8 mouse cellular contexts compared by ENCODE assay signal in genomic region chr13:109439436-109440161, GRCm38 (mm10).
A peak's percentile ranks its signal among the peaks of the same experiment; 100 is the strongest.
DNase-seq lines count a peak whose midpoint lies in the region; ATAC-seq and TF ChIP-seq lines count a peak whose summit lies in the region.

No protein-coding gene starts in this region.

- no peak for TF ChIP-seq CTCF in kidney, adult 2 months (conservative IDR thresholded peaks at IDR 0.05; ENCODE audit: insufficient read depth, insufficient read length, low read depth, low read length)

- no peak for TF ChIP-seq POLR2A in kidney, adult 2 months (IDR thresholded peaks at IDR 0.05; ENCODE audit: low read depth, low read length)

- no peak overlapping the region for H3K9ac ChIP-seq in embryonic facial prominence, embryonic 14.5 days (ENCODE audit: low read depth, low read length)
- peak overlapping the region; percentile 63; the same call in 1 of the 2 replicates for H3K9ac ChIP-seq in midbrain, embryonic 12.5 days (replicated peaks)

- peak; percentile 7 for DNase-seq in embryo, embryonic 11 days
- no peak for DNase-seq in embryo, embryonic 10 days (ENCODE audit: low spot score)
- DNase-seq in embryonic facial prominence, embryonic 14.5 days (ENCODE audit: low spot score) = no peak
- peak; percentile 91 for DNase-seq in kidney, adult 2 months
- no peak for DNase-seq in spleen, adult 18-20 months
- DNase-seq in natural killer cell, adult 2 months (ENCODE audit: low spot score in 2 of 2) = no peak
- DNase-seq in thymus, postnatal 36 days = no peak

- H3K4me2 ChIP-seq in embryonic facial prominence, embryonic 14.5 days (ENCODE audit: low read depth, low read length) = peak overlapping the region; percentile 81
- H3K4me2 ChIP-seq in midbrain, embryonic 12.5 days (replicated peaks) = peak overlapping the region; percentile 57

- ATAC-seq in embryonic facial prominence, embryonic 14.5 days (ENCODE audit: low read depth) = no peak
- no peak for ATAC-seq in midbrain, embryonic 12.5 days (ENCODE audit: low FRiP score, low read depth)

- H3K9me3 ChIP-seq in embryonic facial prominence, embryonic 14.5 days (ENCODE audit: control insufficient read depth, low read length) = no peaks in the 10 kb centered on the region
- no peaks in the 10 kb centered on the region for H3K9me3 ChIP-seq in midbrain, embryonic 12.5 days

- no peaks in the 10 kb centered on the region for H3K36me3 ChIP-seq in embryonic facial prominence, embryonic 14.5 days (ENCODE audit: control insufficient read depth, insufficient read depth, low read length)
- no peaks in the 10 kb centered on the region for H3K36me3 ChIP-seq in kidney, adult 2 months (ENCODE audit: control insufficient read depth, insufficient read depth, low read length)
- no peaks in the 10 kb centered on the region for H3K36me3 ChIP-seq in midbrain, embryonic 12.5 days

- H3K4me1 ChIP-seq in embryonic facial prominence, embryonic 14.5 days (ENCODE audit: control insufficient read depth, insufficient read depth, low read length) = peaks cover 9% of the 10 kb centered on the region
- H3K4me1 ChIP-seq in kidney, adult 2 months (ENCODE audit: control insufficient read depth, insufficient read depth, low read length) = peaks cover 12% of the 10 kb centered on the region
- peaks cover 16% of the 10 kb centered on the region; the same call in 1 of the 2 replicates for H3K4me1 ChIP-seq in midbrain, embryonic 12.5 days

- 65% methylated on average over 5 of the region's 5 CpGs for WGBS in embryonic facial prominence, embryonic 14.5 days
- whole genome bisulfite sequencing in kidney, adult 2 months = 54% methylated on average over 5 of the region's 5 CpGs
- 69% methylated on average over 5 of the region's 5 CpGs for WGBS in midbrain, embryonic 12.5 days

- peak overlapping the region; percentile 54 for H3K4me3 ChIP-seq in embryonic facial prominence, embryonic 14.5 days (ENCODE audit: low read depth, low read length)
- no peak overlapping the region for H3K4me3 ChIP-seq in kidney, adult 2 months (ENCODE audit: insufficient read depth, low read depth, low read length)
- H3K4me3 ChIP-seq in midbrain, embryonic 12.5 days = peak overlapping the region; percentile 53; the same call in 1 of the 2 replicates

- no peaks in the 10 kb centered on the region for H3K27me3 ChIP-seq in embryonic facial prominence, embryonic 14.5 days (replicated peaks; ENCODE audit: control insufficient read depth, insufficient read depth, low read length)
- H3K27me3 ChIP-seq in kidney, adult 2 months (replicated peaks; ENCODE audit: control insufficient read depth, insufficient read depth, low read length) = no peaks in the 10 kb centered on the region
- H3K27me3 ChIP-seq in midbrain, embryonic 12.5 days = no peaks in the 10 kb centered on the region

- peak overlapping the region; percentile 87 for H3K27ac ChIP-seq in embryonic facial prominence, embryonic 14.5 days (replicated peaks; ENCODE audit: low read depth, low read length)
- peak overlapping the region; percentile 81 for H3K27ac ChIP-seq in kidney, adult 2 months (ENCODE audit: insufficient read depth, low read depth, low read length)
- H3K27ac ChIP-seq in midbrain, embryonic 12.5 days (replicated peaks) = peak overlapping the region; percentile 89

Comparison
In these comparisons a context has a peak if more than half of its experiments do, and no peak if none do; other contexts are left out.
1. DNase-seq: peak in embryo, embryonic 11 days (single experiment) and kidney, adult 2 months (single experiment); none in embryo, embryonic 10 days (single experiment), embryonic facial prominence, embryonic 14.5 days (single experiment), spleen, adult 18-20 months (0 of 2), natural killer cell, adult 2 months (0 of 2) and thymus, postnatal 36 days (0 of 2).
2. Peak in every context shown above with its lines, with median percentiles within 50 percentile points of each other: H3K27ac ChIP-seq.